ENCODE assay signal across 9 mouse cellular contexts in genomic region chr6:122670201-122670551, GRCm38 (mm10). TPM values are rescaled to one million over a fixed set of nuclear protein-coding genes. Genes with fewer than 3 reads are reported as not detected.
A peak's percentile ranks its signal among the peaks of the same experiment; 100 is the strongest.
DNase-seq lines count a peak whose midpoint lies in the region; ATAC-seq and TF ChIP-seq lines count a peak whose summit lies in the region.
"Had no signal": no experiment of that assay in that cellular context is flagged by ENCODE, and none has a peak within 500 bp of the region (broad histone marks: within the 10 kb centered on the region; RNA-seq: fewer than 3 reads in every experiment).

No protein-coding gene starts in this region.

- no peaks in the 10 kb centered on the region for H3K36me3 ChIP-seq in hindbrain, embryonic 15.5 days
- no peaks in the 10 kb centered on the region for H3K36me3 ChIP-seq in neural tube, embryonic 12.5 days

- peaks cover 9% of the 10 kb centered on the region for H3K4me1 ChIP-seq in hindbrain, embryonic 15.5 days (replicated peaks)
- 0 out of 2 replicates have a peak, but pooled peaks cover 4% of the 10 kb centered on the region for H3K4me1 ChIP-seq in neural tube, embryonic 12.5 days

- peak; percentile 42; the same call in 1 of the 2 replicates for ATAC-seq in hindbrain, embryonic 15.5 days (ENCODE audit: low FRiP score, low read depth)
- ATAC-seq in neural tube, embryonic 12.5 days (ENCODE audit: low FRiP score, low read depth): peak; percentile 49

- peak overlapping the region; percentile 42; the same call in 1 of the 2 replicates for H3K9ac ChIP-seq in hindbrain, embryonic 15.5 days
- no peak overlapping the region for H3K9ac ChIP-seq in neural tube, embryonic 12.5 days

- H3K27me3 ChIP-seq in hindbrain, embryonic 15.5 days: no peaks in the 10 kb centered on the region
- no peaks in the 10 kb centered on the region for H3K27me3 ChIP-seq in neural tube, embryonic 12.5 days (replicated peaks)

- H3K4me2 ChIP-seq in hindbrain, embryonic 15.5 days: peak overlapping the region; percentile 72
- peak overlapping the region; percentile 61 for H3K4me2 ChIP-seq in neural tube, embryonic 12.5 days (replicated peaks)

- H3K4me3 ChIP-seq in layer of hippocampus, adult 2 months: peak overlapping the region; percentile 60
- H3K4me3 ChIP-seq in hindbrain, embryonic 15.5 days: peak overlapping the region; percentile 50
- peak overlapping the region; percentile 36; the same call in 1 of the 2 replicates for H3K4me3 ChIP-seq in neural tube, embryonic 12.5 days

- H3K9me3 ChIP-seq in hindbrain, embryonic 15.5 days: no peaks in the 10 kb centered on the region
- H3K9me3 ChIP-seq in neural tube, embryonic 12.5 days: no peaks in the 10 kb centered on the region

- TF ChIP-seq CTCF in layer of hippocampus, adult 2 months (conservative IDR thresholded peaks at IDR 0.05): no peak

- no peak for DNase-seq in layer of hippocampus, adult 2 months (ENCODE audit: low spot score in 2 of 2)
- no peak for DNase-seq in layer of hippocampus, adult 11-12 months (ENCODE audit: low spot score)
- peak; percentile 55 to 58 for DNase-seq in cerebellum, postnatal 14 days
- DNase-seq in c-Kit-positive CD71-positive TER-119-positive erythroid progenitor cells, embryonic 14.5 days (ENCODE audit: low spot score): no peak
- DNase-seq in urinary bladder, postnatal 10 days (ENCODE audit: low spot score): no peak
- no peak for DNase-seq in thymus, postnatal 25 days

- peak overlapping the region; percentile 83 for H3K27ac ChIP-seq in layer of hippocampus, adult 2 months
- peak overlapping the region; percentile 64 for H3K27ac ChIP-seq in hindbrain, embryonic 15.5 days (replicated peaks)
- no peak overlapping the region for H3K27ac ChIP-seq in neural tube, embryonic 12.5 days

- 22% methylated on average over 10 of the region's 10 CpGs for WGBS in hindbrain, embryonic 15.5 days
- 31% methylated on average over 10 of the region's 10 CpGs for WGBS in neural tube, embryonic 12.5 days

RNA-seq across cellular contexts. Expression of gene Nanog, which starts 37.1 kb away (rescaled TPM):
- total RNA-seq in layer of hippocampus, adult 2 months (2021): not detected
- polyA plus RNA-seq in hindbrain, embryonic 15.5 days (2015; fragmentation: Nextera tagmentation; extraction: Ambion mirVana): 0.09 and 0.25 TPM in 2 replicates
- 0.09 and 0.17 TPM in 2 replicates for polyA plus RNA-seq in neural tube, embryonic 12.5 days (2016; fragmentation: Nextera tagmentation; extraction: Ambion mirVana)
- polyA plus RNA-seq: small intestine, adult 2 months had no signal

RNA-seq across cellular contexts. Expression of gene Dppa3, which starts 44.0 kb away (rescaled TPM):
- total RNA-seq in layer of hippocampus, adult 2 months (2021): not detected
- not detected in 2 replicates for polyA plus RNA-seq in hindbrain, embryonic 15.5 days (2015; fragmentation: Nextera tagmentation; extraction: Ambion mirVana)
- not detected in 2 replicates for polyA plus RNA-seq in neural tube, embryonic 12.5 days (2016; fragmentation: Nextera tagmentation; extraction: Ambion mirVana)
- polyA plus RNA-seq: small intestine, adult 2 months had no signal

Comparison
In these comparisons a context has a peak if more than half of its experiments do, and no peak if none do; other contexts are left out.
1. DNase-seq: peak in cerebellum, postnatal 14 days (2 of 2); none in layer of hippocampus, adult 2 months (0 of 2), layer of hippocampus, adult 11-12 months (single experiment), c-Kit-positive CD71-positive TER-119-positive erythroid progenitor cells, embryonic 14.5 days (single experiment), urinary bladder, postnatal 10 days (single experiment) and thymus, postnatal 25 days (single experiment).
2. Peak in every context shown above with its lines, with median percentiles within 50 percentile points of each other: H3K4me3 ChIP-seq.